Mouse (Mus musculus) layer of hippocampus, adult 9-10 months (tissue): ENCODE measurements around the gene Ap1b1.

Source experiments
- DNase-seq: peaks from one replicate; pipeline ENCODE4 v3.0.0; 2022; ENCODE audit warnings: low spot score

The Ap1b1 gene

GRCm38 (mm10) chr11:4984799-4985198, 1.8 kb upstream of the Ap1b1 start:
- DNase-seq: no peak

GRCm38 (mm10) chr11:4987487-4987852, 846 bp downstream of the Ap1b1 start:
- DNase-seq: no peak

- no peak for DNase-seq
Measured at GRCm38 (mm10) chr11:4989187-4989586, 2.6 kb downstream of the Ap1b1 start.

- no peak for DNase-seq
Measured at GRCm38 (mm10) chr11:4992471-4992870, 5.8 kb downstream of the Ap1b1 start.

- DNase-seq: no peak
Measured at GRCm38 (mm10) chr11:4995676-4996075, 9.1 kb downstream of the Ap1b1 start.

- no peak for DNase-seq
Measured at GRCm38 (mm10) chr11:4996621-4997199, 10.1 kb downstream of the Ap1b1 start.

- DNase-seq: no peak
Measured at GRCm38 (mm10) chr11:4998352-4998751, 11.7 kb downstream of the Ap1b1 start.

GRCm38 (mm10) chr11:4998762-4999161, 12.1 kb downstream of the Ap1b1 start:
- DNase-seq: no peak

- no peak for DNase-seq
Measured at GRCm38 (mm10) chr11:5000241-5000640, 13.6 kb downstream of the Ap1b1 start.

- no peak for DNase-seq
Measured at GRCm38 (mm10) chr11:5002826-5003225, 16.2 kb downstream of the Ap1b1 start.

- no peak for DNase-seq
Measured at GRCm38 (mm10) chr11:5005528-5005927, 18.9 kb downstream of the Ap1b1 start.

GRCm38 (mm10) chr11:5007186-5007585, 20.6 kb downstream of the Ap1b1 start:
- no peak for DNase-seq

- DNase-seq: no peak
Measured at GRCm38 (mm10) chr11:5008867-5009266, 22.2 kb downstream of the Ap1b1 start.

- no peak for DNase-seq
Measured at GRCm38 (mm10) chr11:5009354-5010074, 22.9 kb downstream of the Ap1b1 start.

- DNase-seq: no peak
Measured at GRCm38 (mm10) chr11:5010205-5010604, 23.6 kb downstream of the Ap1b1 start.

GRCm38 (mm10) chr11:5011480-5011879, 24.9 kb downstream of the Ap1b1 start:
- no peak for DNase-seq

- DNase-seq: no peak
Measured at GRCm38 (mm10) chr11:5012213-5012715, 25.6 kb downstream of the Ap1b1 start.

GRCm38 (mm10) chr11:5015720-5016119, 29.1 kb downstream of the Ap1b1 start:
- peak; percentile 81 for DNase-seq

GRCm38 (mm10) chr11:5016286-5016685, 29.7 kb downstream of the Ap1b1 start:
- no peak for DNase-seq

GRCm38 (mm10) chr11:5017506-5017905, 30.9 kb downstream of the Ap1b1 start:
- DNase-seq: no peak

- DNase-seq: no peak
Measured at GRCm38 (mm10) chr11:5025108-5025507, 38.5 kb downstream of the Ap1b1 start.

GRCm38 (mm10) chr11:5028228-5028627, 41.6 kb downstream of the Ap1b1 start:
- peak; percentile 72 for DNase-seq

- DNase-seq: no peak
Measured at GRCm38 (mm10) chr11:5032706-5033105, 46.1 kb downstream of the Ap1b1 start.

- no peak for DNase-seq
Measured at GRCm38 (mm10) chr11:5033136-5033535, 46.5 kb downstream of the Ap1b1 start.
